Mouse (Mus musculus) sigmoid colon, adult 10 weeks (tissue): Measurements from ENCODE around the gene Ackr2. TPM values are rescaled to one million over a fixed set of nuclear protein-coding genes. Genes with fewer than 3 reads are reported as not detected.

Source experiments
- polyA plus RNA-seq: library from polyadenylated mRNA; stranded (reverse); fragments of 350-450 nt; fragmentation: Illumina TruSeq; extraction: RNeasy Lipid Tissue Mini Kit (QIAGEN cat#74804); gene quantifications from one replicate; pipeline ENCODE4 v1.2.3, GENCODE M21; 2014; ENCODE audit warnings: low read depth, low replicate concordance

The Ackr2 gene
- polyA plus RNA-seq, result 1.5 TPM

GRCm38 (mm10) chr9:121898245-121898644 is at the start of gene Ackr2:
Gene Ackr2 (plus strand): TSS chr9:121898355.

GRCm38 (mm10) chr9:121858153-121858488 is 40.0 kb upstream of the Ackr2 start, which contains the start of gene Higd1a:
Gene Higd1a (minus strand): TSS chr9:121858362.

GRCm38 (mm10) chr9:121916102-121916501 is 17.9 kb downstream of the Ackr2 start, which contains the start of gene Cyp8b1:
Gene Cyp8b1 (minus strand): TSS chr9:121916305.

GRCm38 (mm10) chr9:121950418-121951113 is 52.4 kb downstream of the Ackr2 start, which contains the start of gene Fam198a:
Gene Fam198a (plus strand): TSS chr9:121950988.

Other genes starting within 250 kb of the Ackr2 start
- gene Sec22c, start 192.9 kb upstream of the Ackr2 start, polyA plus RNA-seq, result 9.0 TPM
- 42.2 TPM for gene Ss18l2, start 188.0 kb upstream of the Ackr2 start, polyA plus RNA-seq
- gene Nktr, start 179.2 kb upstream of the Ackr2 start, polyA plus RNA-seq, result 270 TPM
- gene Zfp651, start 139.0 kb upstream of the Ackr2 start, polyA plus RNA-seq, result 0.44 TPM
- not detected for gene Klhl40, start 120.7 kb upstream of the Ackr2 start, polyA plus RNA-seq
- not detected for gene Hhatl, start 105.8 kb upstream of the Ackr2 start, polyA plus RNA-seq
- not detected for gene Ccdc13, start 58.9 kb upstream of the Ackr2 start, polyA plus RNA-seq
- 174 TPM for gene Higd1a, start 40.0 kb upstream of the Ackr2 start, polyA plus RNA-seq
- gene Cyp8b1, start 17.9 kb downstream of the Ackr2 start, polyA plus RNA-seq, result not detected
- 0.50 TPM for gene Fam198a, start 52.6 kb downstream of the Ackr2 start, polyA plus RNA-seq
- not detected for gene Pomgnt2, start 98.8 kb downstream of the Ackr2 start, polyA plus RNA-seq
- 112 TPM for gene Snrk, start 218.9 kb downstream of the Ackr2 start, polyA plus RNA-seq